Mouse (Mus musculus): ENCODE measurements at regions not wholly inside any gene's neighbourhood (a gene's known extent, or its start where the extent isn't known, plus 50 kb on each side); places are given as distances from the start of the nearest gene placed in this dataset.

DNA sequence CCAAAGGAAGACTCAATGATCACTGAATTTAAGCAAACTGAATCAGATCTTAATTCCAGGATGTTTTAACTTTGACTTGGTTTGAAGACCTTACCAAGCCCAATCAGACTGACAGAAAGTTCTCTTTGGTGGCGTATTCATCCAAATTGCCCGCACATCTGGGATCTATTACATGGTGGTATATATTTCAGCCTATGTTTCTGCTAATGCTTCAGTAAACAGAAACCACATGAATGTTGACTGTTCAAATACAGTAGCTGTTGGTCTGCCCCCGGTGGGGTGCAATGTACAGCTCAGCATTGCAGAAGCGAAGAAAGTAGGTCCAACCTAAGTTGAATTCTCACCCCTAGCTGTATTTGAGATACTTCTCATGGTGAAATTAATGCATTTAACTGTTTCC is 346.5 kb downstream of the Nuak1 start:
- H3K4me2 ChIP-seq (ENCODE audit: low read length): no peak overlapping the region
- H3K4me1 ChIP-seq (replicated peaks; ENCODE audit: control insufficient read depth, insufficient read depth, low read length): no peaks in the 10 kb centered on the region
- no peak overlapping the region for H3K9ac ChIP-seq (ENCODE audit: low read length)
- no peak for ATAC-seq (replicated peaks; ENCODE audit: low FRiP score, low TSS enrichment, low read depth)
- H3K36me3 ChIP-seq (ENCODE audit: control insufficient read depth, insufficient read depth, low read length): no peaks in the 10 kb centered on the region
- H3K9me3 ChIP-seq (ENCODE audit: control insufficient read depth, low read length): no peaks in the 10 kb centered on the region
- WGBS: 84% methylated on average over 4 of the region's 4 CpGs
- no peak for DNase-seq (ENCODE audit: low spot score)
- H3K27ac ChIP-seq (ENCODE audit: low read depth): no peak overlapping the region
- no peak overlapping the region for H3K4me3 ChIP-seq (ENCODE audit: low read depth, low read length)
- H3K27me3 ChIP-seq (replicated peaks; ENCODE audit: control insufficient read depth, insufficient read depth, low read length): no peaks in the 10 kb centered on the region

DNA sequence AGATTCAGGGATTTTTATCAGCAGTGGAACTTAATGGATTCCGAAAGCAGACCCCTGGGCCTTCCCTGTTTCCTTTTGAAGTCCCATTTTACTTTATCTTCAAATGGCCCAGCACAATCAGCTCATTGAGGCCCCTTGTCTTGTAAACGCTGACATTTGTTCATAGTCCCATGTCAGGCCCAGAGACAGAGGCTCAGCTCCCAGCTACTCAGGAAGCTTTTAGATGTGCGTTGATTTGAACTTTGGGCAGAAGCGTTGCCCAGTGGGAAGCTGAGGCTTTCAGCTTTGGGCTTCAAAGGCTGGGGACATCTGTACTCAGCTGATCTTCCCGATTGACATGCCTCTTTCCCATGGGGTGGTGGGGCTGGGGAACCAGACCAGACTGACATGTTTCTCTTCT is 343.2 kb downstream of the Nuak1 start:
- Histone ChIP-seq H3K27me3 (replicated peaks; ENCODE audit: control insufficient read depth, insufficient read depth, low read length) (no peaks in the 10 kb centered on the region), H3K9me3 (ENCODE audit: control insufficient read depth, low read length) (no peaks in the 10 kb centered on the region), H3K9ac (ENCODE audit: low read length) (no peak overlapping the region), H3K36me3 (ENCODE audit: control insufficient read depth, insufficient read depth, low read length) (no peaks in the 10 kb centered on the region), H3K4me3 (ENCODE audit: low read depth, low read length) (no peak overlapping the region), H3K4me2 (ENCODE audit: low read length) (no peak overlapping the region), H3K4me1 (replicated peaks; ENCODE audit: control insufficient read depth, insufficient read depth, low read length) (no peaks in the 10 kb centered on the region), H3K27ac (ENCODE audit: low read depth) (no peak overlapping the region)
- no peak for DNase-seq (ENCODE audit: low spot score)
- no peak for ATAC-seq (replicated peaks; ENCODE audit: low FRiP score, low TSS enrichment, low read depth)
- 39% methylated on average over 5 of the region's 5 CpGs for WGBS

DNA sequence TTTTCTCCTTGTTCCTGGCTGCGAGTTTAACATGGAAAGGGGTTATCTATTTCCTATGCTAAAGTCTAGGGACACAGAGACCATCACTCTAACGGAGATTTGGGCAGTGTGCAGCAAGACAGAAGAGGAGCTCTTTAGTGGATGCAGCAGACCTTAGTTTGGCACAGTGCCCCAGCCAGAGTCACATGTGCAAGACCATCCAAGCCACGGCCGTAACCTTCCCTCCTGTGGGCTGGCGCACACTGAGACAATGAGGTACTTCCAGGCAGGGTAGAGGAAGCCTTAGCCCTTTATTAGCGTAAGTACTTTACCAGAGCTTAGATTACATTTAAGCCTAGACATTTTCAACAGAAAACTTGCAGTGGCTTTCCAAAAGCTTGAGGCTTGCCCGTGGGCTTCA is 336.4 kb downstream of the Nuak1 start:
- ATAC-seq (replicated peaks; ENCODE audit: low FRiP score, low TSS enrichment, low read depth) (no peak), DNase-seq (ENCODE audit: low spot score) (no peak)
- WGBS: 82% methylated on average over 7 of the region's 7 CpGs
- Histone ChIP-seq H3K4me3 (ENCODE audit: low read depth, low read length) (no peak overlapping the region), H3K9ac (ENCODE audit: low read length) (no peak overlapping the region), H3K27me3 (replicated peaks; ENCODE audit: control insufficient read depth, insufficient read depth, low read length) (no peaks in the 10 kb centered on the region), H3K27ac (ENCODE audit: low read depth) (no peak overlapping the region), H3K36me3 (ENCODE audit: control insufficient read depth, insufficient read depth, low read length) (no peaks in the 10 kb centered on the region), H3K9me3 (ENCODE audit: control insufficient read depth, low read length) (no peaks in the 10 kb centered on the region), H3K4me2 (ENCODE audit: low read length) (no peak overlapping the region), H3K4me1 (replicated peaks; ENCODE audit: control insufficient read depth, insufficient read depth, low read length) (no peaks in the 10 kb centered on the region)

DNA sequence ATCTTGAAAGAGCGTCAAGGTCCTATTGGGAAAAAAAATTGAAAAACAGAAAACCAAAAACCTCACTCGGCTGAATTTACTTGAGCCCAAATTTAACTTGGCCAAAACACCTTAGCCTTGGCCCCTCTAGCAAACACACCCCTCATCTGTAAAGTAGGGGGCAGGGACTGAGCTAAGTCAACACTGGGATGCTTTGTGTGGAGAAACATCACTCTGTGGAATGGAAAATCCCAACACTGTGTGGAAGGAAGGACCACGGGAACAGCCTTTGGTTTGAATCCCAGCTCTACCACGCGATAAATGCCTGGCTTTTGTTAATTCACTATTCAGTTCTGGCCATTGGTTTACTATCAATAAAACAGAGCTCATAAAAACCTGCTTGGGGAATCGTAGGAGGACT is 335.8 kb downstream of the Nuak1 start:
- Histone ChIP-seq H3K9ac (ENCODE audit: low read length) (no peak overlapping the region), H3K4me3 (ENCODE audit: low read depth, low read length) (no peak overlapping the region), H3K27ac (ENCODE audit: low read depth) (no peak overlapping the region), H3K4me2 (ENCODE audit: low read length) (no peak overlapping the region), H3K4me1 (replicated peaks; ENCODE audit: control insufficient read depth, insufficient read depth, low read length) (no peaks in the 10 kb centered on the region), H3K36me3 (ENCODE audit: control insufficient read depth, insufficient read depth, low read length) (no peaks in the 10 kb centered on the region), H3K27me3 (replicated peaks; ENCODE audit: control insufficient read depth, insufficient read depth, low read length) (no peaks in the 10 kb centered on the region), H3K9me3 (ENCODE audit: control insufficient read depth, low read length) (no peaks in the 10 kb centered on the region)
- WGBS: 76% methylated on average over 6 of the region's 6 CpGs
- ATAC-seq (replicated peaks; ENCODE audit: low FRiP score, low TSS enrichment, low read depth): no peak
- no peak for DNase-seq (ENCODE audit: low spot score)

DNA sequence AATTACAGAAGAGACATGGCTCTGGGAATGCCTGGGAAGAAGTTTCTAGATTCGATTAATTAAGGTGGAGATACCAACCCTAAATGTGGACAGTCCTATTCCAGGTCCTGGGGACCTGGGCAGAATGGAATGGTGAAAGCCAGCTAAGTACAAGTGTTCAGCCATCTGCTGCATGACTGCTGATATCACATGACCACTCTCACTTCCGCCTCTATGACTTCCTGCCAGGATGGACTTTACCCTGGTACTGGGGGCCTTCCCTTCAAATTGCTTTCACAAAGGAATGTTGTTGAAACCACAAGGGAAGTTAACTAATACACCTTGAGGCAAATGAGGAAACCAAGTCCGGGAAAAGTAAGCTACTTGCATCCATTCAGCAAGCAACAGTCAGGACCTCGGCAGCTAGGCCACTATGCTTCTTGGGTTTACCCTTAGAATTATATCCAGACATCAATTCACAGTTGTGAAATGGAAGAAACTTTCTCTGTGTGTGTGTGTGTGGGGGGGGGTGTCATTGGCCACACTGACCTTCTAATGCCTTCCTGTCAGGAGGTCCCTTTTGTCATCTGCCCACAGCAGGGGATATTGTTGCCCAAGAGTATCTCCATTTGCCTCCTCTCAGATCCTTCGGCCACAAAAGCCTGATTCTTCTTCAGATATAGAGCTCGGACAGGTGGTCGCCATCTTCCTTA is 330.6 kb downstream of the Nuak1 start:
- Histone ChIP-seq H3K9me3 (ENCODE audit: control insufficient read depth, low read length) (no peaks in the 10 kb centered on the region), H3K4me3 (ENCODE audit: low read depth, low read length) (no peak overlapping the region), H3K4me2 (ENCODE audit: low read length) (no peak overlapping the region), H3K4me1 (replicated peaks; ENCODE audit: control insufficient read depth, insufficient read depth, low read length) (no peaks in the 10 kb centered on the region), H3K36me3 (ENCODE audit: control insufficient read depth, insufficient read depth, low read length) (no peaks in the 10 kb centered on the region), H3K9ac (ENCODE audit: low read length) (no peak overlapping the region), H3K27me3 (replicated peaks; ENCODE audit: control insufficient read depth, insufficient read depth, low read length) (no peaks in the 10 kb centered on the region), H3K27ac (ENCODE audit: low read depth) (no peak overlapping the region)
- 72% methylated on average over 7 of the region's 7 CpGs for WGBS
- ATAC-seq (replicated peaks; ENCODE audit: low FRiP score, low TSS enrichment, low read depth): no peak
- DNase-seq (ENCODE audit: low spot score): no peak

DNA sequence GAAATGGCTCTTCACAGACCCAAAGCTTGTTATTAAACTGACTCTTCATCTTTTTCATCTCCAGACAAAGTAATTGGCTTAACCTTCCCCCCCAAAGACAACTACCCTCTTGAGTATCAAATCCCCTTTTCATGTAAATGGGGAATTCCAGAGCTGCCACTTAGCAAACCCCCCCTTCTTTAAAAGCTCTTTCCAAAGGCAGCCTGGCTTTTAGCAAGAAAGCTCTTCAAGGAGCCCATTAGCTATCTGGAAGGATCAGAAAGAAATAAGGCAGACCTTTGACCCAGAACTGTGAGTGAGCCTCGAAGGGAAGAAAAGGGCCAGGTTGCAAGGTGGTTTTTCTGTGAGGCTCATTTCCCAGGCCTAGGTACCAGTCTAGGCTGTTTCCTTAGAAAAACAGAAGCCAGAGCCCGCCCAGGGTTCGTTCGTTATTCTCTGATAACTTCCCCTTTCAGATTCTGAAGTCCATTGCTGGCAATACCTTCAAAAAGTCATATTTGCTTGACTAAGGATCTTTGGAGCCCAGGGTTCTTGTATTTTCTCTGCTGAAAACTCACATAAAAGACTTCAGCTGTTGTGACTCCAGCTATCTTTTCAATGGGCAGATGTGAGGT is 329.9 kb downstream of the Nuak1 start:
- no peak overlapping the region for H3K4me2 ChIP-seq (ENCODE audit: low read length)
- no peak overlapping the region for H3K9ac ChIP-seq (ENCODE audit: low read length)
- no peak for DNase-seq (ENCODE audit: low spot score)
- H3K9me3 ChIP-seq (ENCODE audit: control insufficient read depth, low read length): no peaks in the 10 kb centered on the region
- H3K4me3 ChIP-seq (ENCODE audit: low read depth, low read length): no peak overlapping the region
- no peak overlapping the region for H3K27ac ChIP-seq (ENCODE audit: low read depth)
- H3K4me1 ChIP-seq (replicated peaks; ENCODE audit: control insufficient read depth, insufficient read depth, low read length): no peaks in the 10 kb centered on the region
- no peaks in the 10 kb centered on the region for H3K36me3 ChIP-seq (ENCODE audit: control insufficient read depth, insufficient read depth, low read length)
- 54% methylated on average over 4 of the region's 4 CpGs for WGBS
- no peak for ATAC-seq (replicated peaks; ENCODE audit: low FRiP score, low TSS enrichment, low read depth)
- no peaks in the 10 kb centered on the region for H3K27me3 ChIP-seq (replicated peaks; ENCODE audit: control insufficient read depth, insufficient read depth, low read length)

DNA sequence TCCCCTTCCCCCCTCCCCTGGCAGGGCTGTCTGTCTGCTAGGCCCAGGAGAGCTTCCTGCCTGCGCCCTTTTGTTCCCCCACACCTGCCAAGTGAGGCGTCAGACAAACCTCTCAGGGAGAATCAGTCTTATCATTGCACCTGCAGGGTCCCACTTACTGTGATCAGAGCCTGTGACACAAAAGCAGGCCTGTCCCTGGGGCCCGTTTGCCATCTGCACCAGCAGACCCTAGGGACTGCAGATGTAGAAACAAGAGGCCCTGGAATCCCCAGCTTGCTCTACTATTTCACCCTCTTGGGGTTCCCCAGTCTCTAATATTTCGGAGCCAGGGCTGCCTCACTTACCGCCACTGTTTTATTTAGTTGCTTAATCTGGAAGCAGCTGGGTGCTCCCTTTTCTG is 328.9 kb downstream of the Nuak1 start:
- H3K4me3 ChIP-seq (ENCODE audit: low read depth, low read length): no peak overlapping the region
- no peak for ATAC-seq (replicated peaks; ENCODE audit: low FRiP score, low TSS enrichment, low read depth)
- no peaks in the 10 kb centered on the region for H3K36me3 ChIP-seq (ENCODE audit: control insufficient read depth, insufficient read depth, low read length)
- 58% methylated on average over 5 of the region's 5 CpGs for WGBS
- H3K27me3 ChIP-seq (replicated peaks; ENCODE audit: control insufficient read depth, insufficient read depth, low read length): no peaks in the 10 kb centered on the region
- H3K27ac ChIP-seq (ENCODE audit: low read depth): no peak overlapping the region
- no peaks in the 10 kb centered on the region for H3K4me1 ChIP-seq (replicated peaks; ENCODE audit: control insufficient read depth, insufficient read depth, low read length)
- H3K9me3 ChIP-seq (ENCODE audit: control insufficient read depth, low read length): no peaks in the 10 kb centered on the region
- DNase-seq (ENCODE audit: low spot score): no peak
- H3K9ac ChIP-seq (ENCODE audit: low read length): no peak overlapping the region
- no peak overlapping the region for H3K4me2 ChIP-seq (ENCODE audit: low read length)

DNA sequence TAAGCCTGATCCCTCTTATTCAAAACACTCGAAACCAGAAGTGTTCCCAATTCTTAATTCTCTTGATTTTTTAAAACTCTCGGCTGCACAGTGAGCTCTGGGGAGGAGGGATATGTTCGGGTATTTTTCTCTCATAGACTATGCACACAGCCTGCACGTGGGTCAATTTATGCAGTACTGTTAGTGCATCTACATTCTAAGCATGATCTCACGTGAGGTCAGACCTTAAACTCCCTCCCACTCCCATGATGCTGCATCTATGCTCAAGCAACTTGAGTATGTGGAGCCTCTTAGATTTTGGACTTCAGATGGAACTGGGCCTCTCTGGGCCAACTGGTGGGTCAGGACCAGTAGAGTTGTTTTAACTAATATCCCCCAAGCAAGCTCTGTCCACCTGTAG is 328.5 kb downstream of the Nuak1 start:
- Histone ChIP-seq H3K4me3 (ENCODE audit: low read depth, low read length) (no peak overlapping the region), H3K4me1 (replicated peaks; ENCODE audit: control insufficient read depth, insufficient read depth, low read length) (no peaks in the 10 kb centered on the region), H3K27me3 (replicated peaks; ENCODE audit: control insufficient read depth, insufficient read depth, low read length) (no peaks in the 10 kb centered on the region), H3K4me2 (ENCODE audit: low read length) (no peak overlapping the region), H3K9me3 (ENCODE audit: control insufficient read depth, low read length) (no peaks in the 10 kb centered on the region), H3K9ac (ENCODE audit: low read length) (no peak overlapping the region), H3K36me3 (ENCODE audit: control insufficient read depth, insufficient read depth, low read length) (no peaks in the 10 kb centered on the region), H3K27ac (ENCODE audit: low read depth) (no peak overlapping the region)
- ATAC-seq (replicated peaks; ENCODE audit: low FRiP score, low TSS enrichment, low read depth): no peak
- 81% methylated on average over 5 of the region's 5 CpGs for WGBS
- DNase-seq (ENCODE audit: low spot score): no peak

DNA sequence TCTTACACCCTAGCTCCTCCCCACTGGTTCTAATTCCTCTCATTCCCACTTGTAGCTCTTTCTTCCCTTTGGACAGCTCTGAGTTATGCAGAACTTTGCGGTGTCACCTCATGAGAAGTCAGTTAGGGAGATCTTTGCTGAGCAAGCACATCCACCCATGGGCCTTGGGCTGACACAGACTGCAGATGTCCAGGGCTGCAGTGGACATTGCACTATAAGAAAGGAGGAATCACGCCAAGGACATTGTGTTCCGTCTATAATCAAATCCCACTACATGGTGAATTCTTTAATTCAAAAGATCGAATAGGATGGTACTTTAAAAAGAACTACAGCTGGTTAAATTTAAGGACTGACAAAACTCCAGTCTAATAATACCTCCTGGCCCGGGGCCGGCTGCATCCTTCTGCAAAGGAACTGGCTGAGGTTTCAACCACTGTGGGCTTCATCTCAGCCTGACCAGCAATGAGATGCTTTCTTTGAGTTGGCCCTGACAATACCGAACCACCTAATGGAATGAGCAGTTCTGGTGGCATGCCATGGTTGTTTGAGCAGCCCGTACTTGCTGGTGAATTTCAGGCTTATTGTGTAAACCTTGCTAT is 320.3 kb downstream of the Nuak1 start:
- no peak for ATAC-seq (replicated peaks; ENCODE audit: low FRiP score, low TSS enrichment, low read depth)

More for the DNA sequence above, 320.3 kb downstream of the Nuak1 start:
- Histone ChIP-seq H3K9me3 (ENCODE audit: control insufficient read depth, low read length) (no peaks in the 10 kb centered on the region), H3K27me3 (replicated peaks; ENCODE audit: control insufficient read depth, insufficient read depth, low read length) (no peaks in the 10 kb centered on the region), H3K9ac (ENCODE audit: low read length) (no peak overlapping the region), H3K4me1 (replicated peaks; ENCODE audit: control insufficient read depth, insufficient read depth, low read length) (no peaks in the 10 kb centered on the region), H3K27ac (ENCODE audit: low read depth) (no peak overlapping the region), H3K4me2 (ENCODE audit: low read length) (no peak overlapping the region), H3K4me3 (ENCODE audit: low read depth, low read length) (no peak overlapping the region), H3K36me3 (ENCODE audit: control insufficient read depth, insufficient read depth, low read length) (no peaks in the 10 kb centered on the region)
- no peak for DNase-seq (ENCODE audit: low spot score)
- 90% methylated on average over 8 of the region's 8 CpGs for WGBS

Measured in intestine, embryonic 14.5 days (tissue).